Mouse (Mus musculus) CD4-positive naive resting alpha-beta T cell, adult 76 days (primary cell): ENCODE results near the gene Gm11020. TPM values are rescaled to one million over a fixed set of nuclear protein-coding genes. Genes with fewer than 3 reads are reported as not detected.

Experiments
- total RNA-seq: library from RNA; stranded (reverse); gene quantifications from one replicate; pipeline ENCODE4 v1.2.4, GENCODE M21; 2023

Gene Gm11020
- total RNA-seq, result not detected

GRCm38 (mm10) chr8:104321267-104321666, at the start of gene Gm11020:
Gm11020 (plus strand) TSS chr8:104321567.

GRCm38 (mm10) chr8:104293081-104293480, 28.3 kb upstream of the Gm11020 start, which contains the start of gene Cmtm2a:
Cmtm2a (minus strand) TSS chr8:104293181.

GRCm38 (mm10) chr8:104309441-104310155, 11.8 kb upstream of the Gm11020 start, which contains the start of the genes Gm45711 and Cmtm1:
Gm45711 (minus strand) TSS chr8:104310081.
Cmtm1 (minus strand) TSS chr8:104310145.

GRCm38 (mm10) chr8:104321930-104322329, 563 bp downstream of the Gm11020 start, which contains the start of gene Cmtm2b:
Cmtm2b (plus strand) TSS chr8:104322230.

GRCm38 (mm10) chr8:104339229-104339982, 18.0 kb downstream of the Gm11020 start, which contains the start of gene Cmtm3:
Cmtm3 (plus strand) TSS chr8:104339410.

Other genes with a start within 250 kb of the Gm11020 start
- 0.85 TPM for gene Cdh5, start 219.9 kb upstream of the Gm11020 start, total RNA-seq
- not detected for gene Bean1, start 151.1 kb upstream of the Gm11020 start, total RNA-seq
- gene Tk2, start 73.0 kb upstream of the Gm11020 start, total RNA-seq, result 69.7 TPM
- 46.7 TPM for gene Cklf, start 70.7 kb upstream of the Gm11020 start, total RNA-seq
- not detected for gene Cmtm2a, start 28.4 kb upstream of the Gm11020 start, total RNA-seq
- gene Gm45711, start 11.5 kb upstream of the Gm11020 start, total RNA-seq, result not detected
- not detected for gene Cmtm1, start 11.4 kb upstream of the Gm11020 start, total RNA-seq
- gene Cmtm2b, start 663 bp downstream of the Gm11020 start, total RNA-seq, result not detected
- gene Cmtm3, start 17.8 kb downstream of the Gm11020 start, total RNA-seq, result 6.9 TPM
- 4.6 TPM for gene Cmtm4, start 74.2 kb downstream of the Gm11020 start, total RNA-seq
- gene Dync1li2, start 121.5 kb downstream of the Gm11020 start, total RNA-seq, result 106 TPM
- 0.50 TPM for gene Terb1, start 188.3 kb downstream of the Gm11020 start, total RNA-seq
- gene Nae1, start 213.1 kb downstream of the Gm11020 start, total RNA-seq, result 56.8 TPM
- gene Car7, start 213.1 kb downstream of the Gm11020 start, total RNA-seq, result 2.1 TPM